Mouse (Mus musculus): ENCODE measurements around the gene Ldhb. TPM values are rescaled to one million over a fixed set of nuclear protein-coding genes. Genes with fewer than 3 reads are reported as not detected.
"Not testable (repeated sequence)": the region's sequence is repeated elsewhere in the genome, so short reads cannot be mapped to it uniquely, and the experiment has no call there.

The Ldhb gene
- polyA plus RNA-seq, 1 experiment = 77.4 TPM

GRCm38 (mm10) chr6:142519110-142519509 lies 11.4 kb upstream of the Ldhb start:
- Histone ChIP-seq H3K4me1 (ENCODE audit: control insufficient read depth, insufficient read depth, low read length) (no peaks in the 10 kb centered on the region), H3K27ac (ENCODE audit: insufficient read depth, low read length) (no peak overlapping the region), H3K4me3 (ENCODE audit: insufficient read depth, low read length) (no peak overlapping the region)
- TF ChIP-seq CTCF (IDR thresholded peaks at IDR 0.05; ENCODE audit: borderline replicate concordance, insufficient read depth, low read length) (no peak), POLR2A (IDR thresholded peaks at IDR 0.05; ENCODE audit: low read depth, low read length) (no peak)

- not testable (repeated sequence) for H3K4me1 ChIP-seq (ENCODE audit: control insufficient read depth, insufficient read depth, low read length); H3K27ac ChIP-seq (ENCODE audit: insufficient read depth, low read length); H3K4me3 ChIP-seq (ENCODE audit: insufficient read depth, low read length)
Observed at GRCm38 (mm10) chr6:142515379-142515778, 7.6 kb upstream of the Ldhb start.

- H3K27ac ChIP-seq (ENCODE audit: insufficient read depth, low read length) = no peak overlapping the region
- no peak for TF ChIP-seq CTCF (IDR thresholded peaks at IDR 0.05; ENCODE audit: borderline replicate concordance, insufficient read depth, low read length)
- TF ChIP-seq POLR2A (IDR thresholded peaks at IDR 0.05; ENCODE audit: low read depth, low read length) = no peak
- no peaks in the 10 kb centered on the region for H3K4me1 ChIP-seq (ENCODE audit: control insufficient read depth, insufficient read depth, low read length)
- H3K4me3 ChIP-seq (ENCODE audit: insufficient read depth, low read length) = no peak overlapping the region
Observed at GRCm38 (mm10) chr6:142514912-142515311, 7.2 kb upstream of the Ldhb start.

- no peak overlapping the region for H3K27ac ChIP-seq (ENCODE audit: insufficient read depth, low read length)
- TF ChIP-seq POLR2A (IDR thresholded peaks at IDR 0.05; ENCODE audit: low read depth, low read length) (no peak), CTCF (IDR thresholded peaks at IDR 0.05; ENCODE audit: borderline replicate concordance, insufficient read depth, low read length) (no peak)
Observed at GRCm38 (mm10) chr6:142512902-142513301, 5.1 kb upstream of the Ldhb start.

DNA sequence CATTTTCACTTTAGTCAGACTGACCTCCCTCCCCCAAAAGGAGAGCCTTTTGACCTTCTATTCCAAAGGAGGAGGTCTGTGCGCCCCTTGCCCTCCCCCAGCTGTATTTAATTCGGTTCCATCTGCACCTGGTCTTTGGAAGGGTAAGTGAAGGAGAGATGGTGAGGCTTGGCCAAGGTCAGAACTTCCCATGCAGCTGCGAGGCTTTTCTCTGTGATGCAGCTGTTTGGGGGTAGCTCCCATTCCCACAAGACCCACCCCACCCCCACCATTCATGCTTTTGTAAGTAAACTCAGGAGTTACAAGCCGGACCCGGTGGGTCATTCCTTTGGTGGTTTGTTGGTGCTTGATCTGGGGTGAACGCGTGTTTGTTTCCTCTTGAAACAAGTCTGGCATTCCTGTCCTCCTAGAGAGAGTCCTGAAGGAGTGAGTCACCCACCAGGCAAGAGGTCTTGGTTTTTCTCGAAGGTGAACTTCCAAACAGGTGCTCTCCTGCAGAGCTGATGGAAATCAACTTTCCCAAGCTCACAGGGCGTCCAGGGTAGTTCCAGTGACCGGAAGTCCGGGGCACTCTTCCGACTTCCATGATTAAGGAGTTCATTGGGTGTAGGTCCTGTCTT lies 3.9 kb upstream of the Ldhb start:
- no peaks in the 10 kb centered on the region for H3K4me1 ChIP-seq (ENCODE audit: control insufficient read depth, insufficient read depth, low read length)
- H3K27ac ChIP-seq (ENCODE audit: insufficient read depth, low read length) = no peak overlapping the region
- no peak overlapping the region for H3K4me3 ChIP-seq (ENCODE audit: insufficient read depth, low read length)
- TF ChIP-seq POLR2A (IDR thresholded peaks at IDR 0.05; ENCODE audit: low read depth, low read length) = no peak
- no peak for TF ChIP-seq CTCF (IDR thresholded peaks at IDR 0.05; ENCODE audit: borderline replicate concordance, insufficient read depth, low read length)

More at GRCm38 (mm10) chr6:142512902-142513301, 5.1 kb upstream of the Ldhb start:
- H3K4me1 ChIP-seq (ENCODE audit: control insufficient read depth, insufficient read depth, low read length) = no peaks in the 10 kb centered on the region
- no peak overlapping the region for H3K4me3 ChIP-seq (ENCODE audit: insufficient read depth, low read length)

DNA sequence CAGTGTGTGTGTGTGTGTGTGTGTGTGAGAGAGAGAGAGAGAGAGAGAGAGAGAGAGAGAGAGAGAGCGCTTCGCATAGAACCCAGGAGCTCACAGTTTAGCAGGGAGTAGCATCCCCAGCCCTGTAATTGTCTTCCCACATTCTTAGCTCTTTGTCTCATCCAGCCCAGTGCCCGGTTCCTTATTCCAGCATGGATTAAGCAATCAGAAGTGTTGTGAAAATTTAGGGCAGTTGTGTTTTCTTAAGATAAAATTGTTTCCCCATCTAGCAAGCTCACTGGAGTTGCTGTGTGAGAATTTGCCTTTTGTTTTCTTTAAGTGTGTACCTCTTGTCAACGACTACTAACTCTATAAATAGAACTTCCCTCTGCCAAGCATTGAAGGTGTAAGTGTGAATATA lies 906 bp upstream of the Ldhb start:
- TF ChIP-seq CTCF (IDR thresholded peaks at IDR 0.05; ENCODE audit: borderline replicate concordance, insufficient read depth, low read length) (no peak), POLR2A (IDR thresholded peaks at IDR 0.05; ENCODE audit: low read depth, low read length) (no peak)
- Histone ChIP-seq H3K4me3 (ENCODE audit: insufficient read depth, low read length) (no peak overlapping the region), H3K27ac (ENCODE audit: insufficient read depth, low read length) (no peak overlapping the region), H3K4me1 (ENCODE audit: control insufficient read depth, insufficient read depth, low read length) (no peaks in the 10 kb centered on the region)

- no peaks in the 10 kb centered on the region for H3K4me1 ChIP-seq (ENCODE audit: control insufficient read depth, insufficient read depth, low read length)
- H3K4me3 ChIP-seq (ENCODE audit: insufficient read depth, low read length) = peak overlapping the region; percentile 64
- H3K27ac ChIP-seq (ENCODE audit: insufficient read depth, low read length) = no peak overlapping the region
- TF ChIP-seq POLR2A (IDR thresholded peaks at IDR 0.05; ENCODE audit: low read depth, low read length) (no peak), CTCF (IDR thresholded peaks at IDR 0.05; ENCODE audit: borderline replicate concordance, insufficient read depth, low read length) (no peak)
Observed at GRCm38 (mm10) chr6:142507033-142507784, 548 bp downstream of the Ldhb start.

- H3K4me1 ChIP-seq (ENCODE audit: control insufficient read depth, insufficient read depth, low read length) = no peaks in the 10 kb centered on the region
- H3K4me3 ChIP-seq (ENCODE audit: insufficient read depth, low read length) = peak overlapping the region; percentile 64
- no peak overlapping the region for H3K27ac ChIP-seq (ENCODE audit: insufficient read depth, low read length)
- TF ChIP-seq CTCF (IDR thresholded peaks at IDR 0.05; ENCODE audit: borderline replicate concordance, insufficient read depth, low read length) = no peak
Observed at GRCm38 (mm10) chr6:142506338-142507032, 1.3 kb downstream of the Ldhb start.

GRCm38 (mm10) chr6:142503601-142504000 lies 4.2 kb downstream of the Ldhb start:
- TF ChIP-seq POLR2A (IDR thresholded peaks at IDR 0.05; ENCODE audit: low read depth, low read length) = no peak
- no peak for TF ChIP-seq CTCF (IDR thresholded peaks at IDR 0.05; ENCODE audit: borderline replicate concordance, insufficient read depth, low read length)
- H3K27ac ChIP-seq (ENCODE audit: insufficient read depth, low read length) = no peak overlapping the region
- no peaks in the 10 kb centered on the region for H3K4me1 ChIP-seq (ENCODE audit: control insufficient read depth, insufficient read depth, low read length)
- no peak overlapping the region for H3K4me3 ChIP-seq (ENCODE audit: insufficient read depth, low read length)

DNA sequence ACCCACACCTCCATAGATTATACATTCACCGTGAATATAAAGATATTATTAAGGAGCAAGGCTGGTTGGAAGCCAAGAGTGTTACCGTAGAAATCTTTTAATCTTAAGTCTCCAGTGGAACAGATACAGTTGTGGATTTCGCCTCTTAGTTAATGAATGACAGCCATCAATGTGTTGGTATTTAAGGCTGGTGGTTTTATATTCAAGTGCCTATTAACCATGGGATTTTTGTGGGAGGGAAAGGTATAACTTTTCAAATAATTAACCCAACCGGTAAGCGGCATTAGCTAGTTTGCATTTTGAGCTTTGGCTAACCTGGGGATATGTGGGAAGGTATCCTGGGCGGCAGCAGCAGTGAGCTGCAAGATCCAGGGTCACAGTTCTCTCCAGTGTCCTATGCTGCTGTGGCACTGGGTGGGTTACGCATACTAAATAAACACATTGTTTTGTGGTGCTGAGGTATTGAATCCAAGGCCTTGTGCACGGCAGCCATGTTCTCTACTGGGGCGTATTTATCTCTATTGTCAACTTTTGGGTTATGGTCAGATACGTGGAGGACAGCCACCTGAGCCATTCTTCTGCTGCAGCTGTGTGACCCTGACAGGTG lies 5.1 kb downstream of the Ldhb start:
- Histone ChIP-seq H3K4me1 (ENCODE audit: control insufficient read depth, insufficient read depth, low read length) (no peaks in the 10 kb centered on the region), H3K27ac (ENCODE audit: insufficient read depth, low read length) (no peak overlapping the region), H3K4me3 (ENCODE audit: insufficient read depth, low read length) (no peak overlapping the region)
- TF ChIP-seq POLR2A (IDR thresholded peaks at IDR 0.05; ENCODE audit: low read depth, low read length) (no peak), CTCF (IDR thresholded peaks at IDR 0.05; ENCODE audit: borderline replicate concordance, insufficient read depth, low read length) (no peak)

DNA sequence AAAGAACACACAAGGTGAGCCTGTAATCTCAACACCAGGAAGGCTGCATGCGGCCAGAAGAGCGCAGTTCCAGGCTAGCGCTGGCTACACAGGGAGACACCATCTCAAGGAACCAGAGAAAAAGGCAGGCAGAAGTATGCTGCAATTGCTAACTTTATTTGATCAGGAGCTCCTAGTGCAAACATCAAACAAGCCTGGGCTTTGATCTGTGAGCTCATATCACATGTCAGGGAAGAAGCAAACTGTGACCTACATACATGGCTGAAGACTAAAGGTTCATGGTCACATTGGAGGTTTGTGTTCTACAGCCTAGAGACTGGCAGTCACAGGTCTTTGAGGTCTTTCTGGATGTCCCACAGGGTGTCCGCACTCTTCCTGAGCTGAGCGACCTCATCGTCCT lies 17.6 kb downstream of the Ldhb start:
- H3K27ac ChIP-seq (ENCODE audit: insufficient read depth, low read length); H3K4me3 ChIP-seq (ENCODE audit: insufficient read depth, low read length); H3K4me1 ChIP-seq (ENCODE audit: control insufficient read depth, insufficient read depth, low read length): not testable (repeated sequence)
